Mouse (Mus musculus) forebrain, embryonic 15.5 days (tissue): Measurements from ENCODE around the gene Icam1. TPM values are rescaled to one million over a fixed set of nuclear protein-coding genes. Genes with fewer than 3 reads are reported as not detected.

Experiments used
- ATAC-seq: fragments of 200-750 bp; cut with Nextera tagmentation; replicated peaks from 2 replicates; pipeline ENCODE4 v1.8.0; 2017; ENCODE audit warnings: mild to moderate bottlenecking, moderate TSS enrichment, moderate library complexity
- H3K27ac ChIP-seq: fragments of 300-500 bp; sonication (generic); replicated peaks from 2 replicates; pipeline ENCODE4 v1.5.1; 2015; ENCODE audit warnings: mild to moderate bottlenecking, inconsistent platforms
- H3K27me3 ChIP-seq: fragments of 300-500 bp; sonication (generic); 2 replicates; pipeline ENCODE4 v1.6.1; 2015; ENCODE audit warnings: inconsistent platforms
- H3K36me3 ChIP-seq: fragments of 300-500 bp; sonication (generic); 2 replicates; pipeline ENCODE4 v1.6.1; 2015; ENCODE audit warnings: mild to moderate bottlenecking, inconsistent platforms
- H3K4me1 ChIP-seq: fragments of 300-500 bp; sonication (generic); 2 replicates; pipeline ENCODE4 v1.6.1; 2015; ENCODE audit warnings: inconsistent platforms
- H3K4me2 ChIP-seq: fragments of 300-500 bp; sonication (generic); replicated peaks from 2 replicates; pipeline ENCODE4 v1.6.1; 2015; ENCODE audit warnings: mild to moderate bottlenecking, inconsistent platforms
- H3K4me3 ChIP-seq: fragments of 300-500 bp; sonication (generic); 2 replicates; pipeline ENCODE4 v1.5.1; 2015; ENCODE audit warnings: mild to moderate bottlenecking, inconsistent platforms
- H3K9ac ChIP-seq: fragments of 300-500 bp; sonication (generic); replicated peaks from 2 replicates; pipeline ENCODE4 v1.6.1; 2015; ENCODE audit warnings: mild to moderate bottlenecking, inconsistent platforms
- H3K9me3 ChIP-seq: fragments of 300-500 bp; sonication (generic); 2 replicates; pipeline ENCODE4 v1.6.1; 2016; ENCODE audit warnings: inconsistent platforms
- WGBS: fragments of 180-500 bp; shearing (Covaris S2); methylation state at CpG from one replicate; pipeline ENCODE4 v1.1.7; 2015; ENCODE audit warnings: mixed read lengths; 5-methylcytosine and 5-hydroxymethylcytosine counted together
- polyA plus RNA-seq: library from polyadenylated mRNA; unstranded; fragments of >200 nt; fragmentation: Nextera tagmentation; extraction: Ambion mirVana; gene quantifications from 2 replicates; pipeline ENCODE4 v1.2.1, GENCODE M21; 2015

Icam1 gene
- polyA plus RNA-seq, 1 experiment from 2014 or later: 2.8 TPM

- 56% methylated on average over 10 of the region's 10 CpGs for WGBS
- peaks cover 19% of the 10 kb centered on the region for H3K4me1 ChIP-seq
- no peaks in the 10 kb centered on the region for H3K27me3 ChIP-seq
- H3K4me3 ChIP-seq: no peak overlapping the region
- no peak overlapping the region for H3K27ac ChIP-seq
- H3K9me3 ChIP-seq: no peaks in the 10 kb centered on the region
- no peak for ATAC-seq
- no peak overlapping the region for H3K9ac ChIP-seq
- no peak overlapping the region for H3K4me2 ChIP-seq
- no peaks in the 10 kb centered on the region for H3K36me3 ChIP-seq
Observed at GRCm38 (mm10) chr9:20978409-20979095, 37.2 kb upstream of the Icam1 start.

- Histone ChIP-seq H3K27me3 (no peaks in the 10 kb centered on the region), H3K36me3 (no peaks in the 10 kb centered on the region), H3K9ac (no peak overlapping the region), H3K4me1 (peaks cover 19% of the 10 kb centered on the region), H3K27ac (no peak overlapping the region), H3K4me2 (no peak overlapping the region), H3K4me3 (no peak overlapping the region), H3K9me3 (no peaks in the 10 kb centered on the region)
- 68% methylated on average over 5 of the region's 5 CpGs for WGBS
- ATAC-seq: no peak
Observed at GRCm38 (mm10) chr9:20979181-20979580, 36.6 kb upstream of the Icam1 start.

GRCm38 (mm10) chr9:20979769-20980168 lies 36.0 kb upstream of the Icam1 start:
- Histone ChIP-seq H3K36me3 (no peaks in the 10 kb centered on the region), H3K9me3 (no peaks in the 10 kb centered on the region), H3K4me2 (no peak overlapping the region), H3K27ac (no peak overlapping the region), H3K27me3 (no peaks in the 10 kb centered on the region), H3K4me1 (peaks cover 19% of the 10 kb centered on the region), H3K4me3 (no peak overlapping the region), H3K9ac (no peak overlapping the region)
- no peak for ATAC-seq
- WGBS: 89% methylated on average over 7 of the region's 7 CpGs

- no peak for ATAC-seq
- 71% methylated on average over 3 of the region's 3 CpGs for WGBS
- Histone ChIP-seq H3K27ac (no peak overlapping the region), H3K4me2 (no peak overlapping the region), H3K9me3 (no peaks in the 10 kb centered on the region), H3K4me1 (no peaks in the 10 kb centered on the region), H3K4me3 (no peak overlapping the region), H3K36me3 (no peaks in the 10 kb centered on the region), H3K9ac (no peak overlapping the region), H3K27me3 (no peaks in the 10 kb centered on the region)
Observed at GRCm38 (mm10) chr9:20982171-20982570, 33.6 kb upstream of the Icam1 start.

- H3K4me2 ChIP-seq: no peak overlapping the region
- 70% methylated on average over 5 of the region's 5 CpGs for whole genome bisulfite sequencing
Observed at GRCm38 (mm10) chr9:20983169-20983568, 32.6 kb upstream of the Icam1 start.

GRCm38 (mm10) chr9:20986952-20987686 lies 28.7 kb upstream of the Icam1 start:
- Histone ChIP-seq H3K27ac (no peak overlapping the region), H3K4me2 (no peak overlapping the region), H3K4me3 (no peak overlapping the region), H3K36me3 (no peaks in the 10 kb centered on the region), H3K27me3 (no peaks in the 10 kb centered on the region; the same call in 1 of the 2 replicates), H3K9ac (no peak overlapping the region), H3K9me3 (no peaks in the 10 kb centered on the region), H3K4me1 (no peaks in the 10 kb centered on the region)
- 60% methylated on average over 15 of the region's 15 CpGs for WGBS
- no peak for ATAC-seq

More at GRCm38 (mm10) chr9:20983169-20983568, 32.6 kb upstream of the Icam1 start:
- no peak overlapping the region for H3K9ac ChIP-seq
- no peaks in the 10 kb centered on the region; the same call in 1 of the 2 replicates for H3K27me3 ChIP-seq
- H3K9me3 ChIP-seq: no peaks in the 10 kb centered on the region
- no peak overlapping the region for H3K27ac ChIP-seq
- no peaks in the 10 kb centered on the region for H3K4me1 ChIP-seq
- no peak for ATAC-seq
- no peak overlapping the region for H3K4me3 ChIP-seq
- H3K36me3 ChIP-seq: no peaks in the 10 kb centered on the region

GRCm38 (mm10) chr9:20987953-20988352 lies 27.8 kb upstream of the Icam1 start:
- 21% methylated on average over 7 of the region's 7 CpGs for WGBS
- H3K4me1 ChIP-seq: no peaks in the 10 kb centered on the region
- H3K9me3 ChIP-seq: no peaks in the 10 kb centered on the region
- H3K4me2 ChIP-seq: no peak overlapping the region
- H3K36me3 ChIP-seq: no peaks in the 10 kb centered on the region
- no peak overlapping the region for H3K4me3 ChIP-seq
- no peaks in the 10 kb centered on the region; the same call in 1 of the 2 replicates for H3K27me3 ChIP-seq
- ATAC-seq: no peak
- no peak overlapping the region for H3K9ac ChIP-seq
- H3K27ac ChIP-seq: no peak overlapping the region

GRCm38 (mm10) chr9:20990861-20991260 lies 24.9 kb upstream of the Icam1 start:
- Histone ChIP-seq H3K4me3 (no peak overlapping the region), H3K4me2 (no peak overlapping the region), H3K36me3 (no peaks in the 10 kb centered on the region), H3K27ac (no peak overlapping the region), H3K4me1 (no peaks in the 10 kb centered on the region), H3K9ac (no peak overlapping the region), H3K27me3 (no peaks in the 10 kb centered on the region; the same call in 1 of the 2 replicates), H3K9me3 (no peaks in the 10 kb centered on the region)
- no peak for ATAC-seq
- WGBS: 5% methylated on average over 10 of the region's 10 CpGs

- no peak overlapping the region for H3K4me2 ChIP-seq
- H3K9ac ChIP-seq: no peak overlapping the region
- no peak for ATAC-seq
- H3K9me3 ChIP-seq: no peaks in the 10 kb centered on the region
- H3K4me3 ChIP-seq: no peak overlapping the region
- H3K27ac ChIP-seq: no peak overlapping the region
- H3K27me3 ChIP-seq: no peaks in the 10 kb centered on the region; the same call in 1 of the 2 replicates
- 100% methylated on average over 4 of the region's 4 CpGs for WGBS
- H3K36me3 ChIP-seq: no peaks in the 10 kb centered on the region
- no peaks in the 10 kb centered on the region for H3K4me1 ChIP-seq
Observed at GRCm38 (mm10) chr9:20991587-20991986, 24.2 kb upstream of the Icam1 start.

GRCm38 (mm10) chr9:20993165-20993898 lies 22.5 kb upstream of the Icam1 start:
- Histone ChIP-seq H3K4me1 (no peaks in the 10 kb centered on the region), H3K27me3 (no peaks in the 10 kb centered on the region; the same call in 1 of the 2 replicates), H3K9me3 (no peaks in the 10 kb centered on the region), H3K36me3 (no peaks in the 10 kb centered on the region), H3K4me3 (no peak overlapping the region), H3K27ac (no peak overlapping the region), H3K4me2 (no peak overlapping the region), H3K9ac (no peak overlapping the region)
- 58% methylated on average over 5 of the region's 5 CpGs for whole genome bisulfite sequencing
- ATAC-seq: no peak

- no peak overlapping the region for H3K4me2 ChIP-seq
- no peak overlapping the region for H3K9ac ChIP-seq
- H3K36me3 ChIP-seq: no peaks in the 10 kb centered on the region
- H3K27me3 ChIP-seq: no peaks in the 10 kb centered on the region
- H3K9me3 ChIP-seq: no peaks in the 10 kb centered on the region
- H3K4me3 ChIP-seq: no peak overlapping the region
- 67% methylated on average over 3 of the region's 3 CpGs for WGBS
- H3K27ac ChIP-seq: no peak overlapping the region
- ATAC-seq: no peak
- H3K4me1 ChIP-seq: no peaks in the 10 kb centered on the region
Observed at GRCm38 (mm10) chr9:20995069-20995468, 20.7 kb upstream of the Icam1 start.

- H3K9me3 ChIP-seq: no peaks in the 10 kb centered on the region
- no peak overlapping the region for H3K27ac ChIP-seq
- no peaks in the 10 kb centered on the region for H3K36me3 ChIP-seq
- no peak overlapping the region for H3K9ac ChIP-seq
- H3K4me1 ChIP-seq: no peaks in the 10 kb centered on the region; the same call in 1 of the 2 replicates
- 94% methylated on average over 8 of the region's 8 CpGs for WGBS
- H3K4me3 ChIP-seq: no peak overlapping the region
- ATAC-seq: no peak
- no peak overlapping the region for H3K4me2 ChIP-seq
- no peaks in the 10 kb centered on the region for H3K27me3 ChIP-seq
Observed at GRCm38 (mm10) chr9:20997065-20997464, 18.7 kb upstream of the Icam1 start.
